Mouse (Mus musculus) adipocyte (in vitro differentiated cells): Measurements from ENCODE around the gene Zc3h12a.
A peak's percentile ranks its signal among the peaks of the same experiment; 100 is the strongest.

Experiments
- DNase-seq: peaks from one replicate; pipeline ENCODE4 v3.0.0-alpha.2; 2016; ENCODE audit warnings: low spot score

The Zc3h12a gene

GRCm38 (mm10) chr4:125127305-125128084 lies at the start of gene Zc3h12a:
TSS of gene Zc3h12a (minus strand) at chr4:125127840.
- peak; percentile 87 for DNase-seq

- DNase-seq: no peak
These were observed 49.1 kb upstream of the Zc3h12a start for GRCm38 (mm10) chr4:125176639-125177165.

- DNase-seq: no peak
These were observed 48.5 kb upstream of the Zc3h12a start for GRCm38 (mm10) chr4:125176190-125176589.

- DNase-seq: peak; percentile 27
These were observed 48.0 kb upstream of the Zc3h12a start for GRCm38 (mm10) chr4:125175591-125175990.

GRCm38 (mm10) chr4:125174516-125175185 lies 47.0 kb upstream of the Zc3h12a start:
- DNase-seq: no peak

- no peak for DNase-seq
These were observed 45.5 kb upstream of the Zc3h12a start for GRCm38 (mm10) chr4:125173150-125173549.

GRCm38 (mm10) chr4:125172736-125173135 lies 45.1 kb upstream of the Zc3h12a start:
- DNase-seq: no peak

GRCm38 (mm10) chr4:125167723-125168122 lies 40.1 kb upstream of the Zc3h12a start:
- no peak for DNase-seq

GRCm38 (mm10) chr4:125164861-125165260 lies 37.2 kb upstream of the Zc3h12a start:
- no peak for DNase-seq

GRCm38 (mm10) chr4:125162701-125163100 lies 35.1 kb upstream of the Zc3h12a start:
- no peak for DNase-seq

- DNase-seq: no peak
These were observed 33.8 kb upstream of the Zc3h12a start for GRCm38 (mm10) chr4:125161392-125161791.

GRCm38 (mm10) chr4:125160951-125161331 lies 33.3 kb upstream of the Zc3h12a start:
- DNase-seq: no peak

- peak; percentile 79 for DNase-seq
These were observed 32.8 kb upstream of the Zc3h12a start for GRCm38 (mm10) chr4:125160320-125160950.

- DNase-seq: no peak
These were observed 31.1 kb upstream of the Zc3h12a start for GRCm38 (mm10) chr4:125158581-125159317.

- peak; percentile 17 for DNase-seq
These were observed 30.4 kb upstream of the Zc3h12a start for GRCm38 (mm10) chr4:125158081-125158480.

- no peak for DNase-seq
These were observed 29.7 kb upstream of the Zc3h12a start for GRCm38 (mm10) chr4:125157322-125157721.

GRCm38 (mm10) chr4:125155646-125156045 lies 28.0 kb upstream of the Zc3h12a start:
- DNase-seq: no peak

- DNase-seq: no peak
These were observed 26.1 kb upstream of the Zc3h12a start for GRCm38 (mm10) chr4:125153659-125154241.

- DNase-seq: no peak
These were observed 24.8 kb upstream of the Zc3h12a start for GRCm38 (mm10) chr4:125152469-125152868.

- DNase-seq: no peak
These were observed 21.8 kb upstream of the Zc3h12a start for GRCm38 (mm10) chr4:125149460-125149859.

GRCm38 (mm10) chr4:125147970-125148369 lies 20.3 kb upstream of the Zc3h12a start:
- no peak for DNase-seq

GRCm38 (mm10) chr4:125145213-125145612 lies 17.6 kb upstream of the Zc3h12a start:
- DNase-seq: peak; percentile 30
